Mouse (Mus musculus) cerebellum, postnatal 14 days (tissue): Measurements from ENCODE around the gene Coro7.
"Not testable (repeated sequence)": the region's sequence is repeated elsewhere in the genome, so short reads cannot be mapped to it uniquely, and the experiment has no call there.

Experiments used
- DNase-seq, 2 experiments: peaks; one replicate each; pipeline ENCODE4 v3.0.0; 2021; ENCODE audit warnings: mixed read lengths in 2 of 2

Gene Coro7

DNA sequence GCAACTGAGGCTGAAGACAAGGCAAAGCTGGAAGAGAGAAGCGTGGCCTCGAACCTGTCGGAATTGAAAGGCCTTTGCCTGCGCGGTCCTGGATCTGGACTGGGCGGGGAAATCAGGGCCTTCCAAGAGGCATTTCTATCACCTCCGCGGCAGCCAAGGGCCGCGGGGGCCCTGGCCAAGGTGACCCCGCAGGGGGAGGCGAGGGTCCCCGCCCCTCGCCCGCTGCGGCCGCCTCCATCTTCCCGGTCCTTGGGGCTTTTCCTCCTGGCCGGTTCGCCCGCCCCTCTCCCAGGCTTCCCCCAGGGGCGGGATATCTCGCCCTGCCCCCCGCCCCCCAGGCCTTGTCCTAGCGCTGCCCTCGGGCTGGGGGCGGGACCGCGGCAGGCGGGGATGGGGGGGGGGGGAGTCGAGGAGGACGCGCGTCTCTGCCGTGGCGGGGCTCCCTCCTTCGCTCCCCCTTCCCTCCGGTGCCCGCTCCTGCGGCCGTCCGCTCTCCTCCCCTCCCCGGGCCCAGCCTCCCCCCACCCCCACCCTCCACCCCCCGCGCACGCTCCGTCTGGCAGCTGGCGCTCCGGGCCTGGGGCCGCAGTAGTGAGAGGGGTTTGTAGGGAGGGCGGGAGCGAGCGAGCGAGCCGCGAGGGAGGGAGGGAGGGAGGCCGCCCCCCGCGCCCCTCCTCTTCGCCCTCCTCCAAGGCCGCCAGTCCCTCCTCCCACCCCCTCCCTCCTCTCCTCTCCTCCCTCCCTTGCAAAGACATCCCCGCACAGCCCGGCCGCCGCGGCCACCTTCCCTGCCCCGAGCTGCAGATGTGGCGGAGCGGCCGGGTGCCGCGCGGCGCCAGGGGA, 85.4 kb downstream of the Coro7 start, which contains the start of gene Glis2:
Gene Glis2, plus strand, starts transcription at position 743 of the 843 bp plus-strand sequence.
- DNase-seq: peak; percentile 69 to 74

DNA sequence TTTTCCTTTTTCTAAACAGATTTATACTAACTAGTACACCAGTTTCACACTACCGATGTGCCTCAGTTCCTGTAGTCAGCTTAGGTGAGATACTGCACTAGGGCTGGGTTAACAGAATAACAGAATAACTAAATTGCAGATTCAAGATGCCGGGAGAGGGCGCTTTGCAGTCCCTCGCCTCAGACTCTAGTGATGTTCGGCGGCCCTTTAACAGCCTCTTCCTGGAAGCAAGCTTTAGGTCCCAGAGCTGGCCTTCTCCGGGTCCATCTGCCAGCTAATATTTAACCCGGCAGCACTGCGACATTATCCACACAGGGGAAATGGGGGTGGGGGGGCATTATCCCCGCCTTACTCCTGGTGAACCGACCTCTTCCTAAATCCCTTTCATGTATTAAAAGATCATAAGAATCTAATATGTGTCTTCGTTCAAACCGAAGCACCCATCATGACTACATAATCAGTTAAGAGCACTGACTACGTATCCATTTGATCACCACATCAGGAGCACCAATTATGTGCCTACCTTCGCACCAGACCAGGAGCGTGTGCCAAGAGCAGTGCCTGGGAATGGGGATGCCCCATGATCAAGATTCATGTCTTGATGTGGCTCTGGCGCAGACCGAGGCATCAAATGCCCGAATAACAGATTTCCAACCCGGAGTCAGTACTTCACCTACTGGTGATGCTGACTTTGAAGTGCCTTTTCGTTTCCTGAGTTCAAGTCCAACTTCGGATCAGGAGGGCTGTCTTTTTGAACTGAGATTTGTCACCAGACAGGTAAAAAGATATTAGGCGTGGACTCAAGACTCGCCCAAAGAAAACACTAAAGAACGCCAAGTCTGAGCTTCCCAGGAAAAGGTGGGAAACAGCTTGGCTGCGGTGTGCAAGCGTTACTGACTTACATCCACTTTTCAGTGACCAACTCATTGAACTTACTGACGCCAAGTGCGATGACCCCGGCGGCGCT, 86.4 kb downstream of the Coro7 start:
- DNase-seq: peak; percentile 79 to 82

GRCm38 (mm10) chr16:4590236-4590635, 89.3 kb downstream of the Coro7 start:
- no peak for DNase-seq

DNA sequence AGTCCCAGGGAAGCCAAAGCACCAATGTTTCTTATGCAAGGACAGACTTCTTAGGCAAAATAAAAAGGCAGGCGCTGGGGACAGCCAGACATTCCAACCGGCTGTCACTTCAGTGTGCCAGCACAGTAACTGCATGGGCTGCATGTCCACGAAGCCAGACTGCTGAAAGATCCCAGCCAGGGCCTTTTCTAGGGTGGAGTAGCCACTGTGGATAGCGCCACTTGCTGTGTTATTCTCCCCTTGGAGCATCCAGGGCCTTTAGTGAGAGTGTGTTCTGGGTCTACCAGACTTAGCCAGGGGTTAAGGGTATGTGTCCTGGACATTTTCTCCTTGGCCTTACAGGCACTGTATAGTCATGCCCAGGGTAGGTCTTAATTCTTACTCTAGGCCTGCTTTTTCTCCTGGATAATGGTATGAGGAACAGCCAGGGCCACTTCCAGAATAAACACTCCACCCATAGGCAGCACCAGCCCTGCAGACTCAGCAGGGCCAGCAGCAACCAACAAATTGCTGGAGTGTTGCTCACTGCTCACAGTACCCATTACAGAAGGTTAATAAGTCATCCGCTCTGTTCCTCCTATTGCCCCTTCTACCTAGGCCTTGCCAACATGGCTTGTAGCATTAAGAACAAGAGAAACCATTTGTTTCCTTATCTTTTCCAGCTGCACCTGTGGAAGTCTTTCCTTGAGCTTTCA, 91.9 kb downstream of the Coro7 start:
- DNase-seq: peak; percentile 21 to 43

DNA sequence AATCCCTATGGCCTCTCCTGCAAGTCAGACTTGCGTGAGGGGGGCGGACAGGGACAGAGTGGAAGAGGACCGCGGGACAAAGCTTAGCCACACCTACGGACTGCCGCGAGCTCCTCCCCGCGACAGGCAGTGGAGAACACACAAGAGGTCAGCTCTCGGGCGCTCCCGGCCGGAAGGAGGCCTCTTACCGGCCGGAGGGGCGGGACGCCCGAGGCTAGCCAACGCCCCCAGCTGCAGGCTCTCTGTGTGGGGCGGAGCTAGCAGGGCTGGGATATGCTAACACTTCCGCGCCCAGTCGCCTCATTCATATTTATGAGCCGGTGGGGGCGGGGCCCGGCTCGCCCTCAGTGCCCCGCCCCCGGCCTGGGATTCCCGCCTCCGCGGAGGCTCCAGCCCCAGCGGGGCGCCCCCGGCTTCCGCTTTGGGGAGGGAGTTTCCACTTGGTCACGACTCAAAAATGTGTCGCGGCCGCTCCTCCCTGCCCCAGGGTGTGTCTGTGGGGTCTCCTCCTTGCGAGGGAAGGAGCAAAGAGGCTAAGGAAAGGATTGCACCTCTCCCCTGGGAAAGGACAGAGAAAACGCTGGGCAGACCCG, 93.0 kb downstream of the Coro7 start:
- peak; percentile 89 to 91 for DNase-seq

GRCm38 (mm10) chr16:4585642-4586530, 93.7 kb downstream of the Coro7 start:
- peak in 1 of 2 experiments; percentile 21 for DNase-seq

DNA sequence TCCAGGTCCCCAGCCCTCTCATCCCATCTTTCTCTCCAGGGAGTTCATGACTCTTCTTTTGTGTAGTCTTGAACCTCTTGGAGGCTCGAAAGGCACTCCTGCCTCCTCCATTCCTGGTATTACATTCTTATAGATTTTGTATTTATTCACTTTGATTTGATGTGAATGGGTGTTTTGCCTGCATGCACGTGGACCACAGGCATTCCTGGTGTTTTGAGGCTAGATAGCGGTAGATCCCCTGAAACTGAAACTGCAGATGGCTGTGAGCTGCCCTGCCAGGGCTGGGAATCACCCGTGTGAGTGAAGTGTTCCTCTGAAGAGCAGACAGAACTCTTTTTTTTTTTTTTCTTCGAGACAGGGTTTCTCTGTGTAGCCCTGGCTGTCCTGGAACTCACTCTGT, 95.1 kb downstream of the Coro7 start:
- DNase-seq: no peak

GRCm38 (mm10) chr16:4583807-4584206, 95.8 kb downstream of the Coro7 start:
- DNase-seq: no peak

- not testable (repeated sequence) for DNase-seq
Observed at GRCm38 (mm10) chr16:4581179-4581578, 98.4 kb downstream of the Coro7 start.

- DNase-seq: no peak
Observed at GRCm38 (mm10) chr16:4578630-4579029, 100.9 kb downstream of the Coro7 start.

DNA sequence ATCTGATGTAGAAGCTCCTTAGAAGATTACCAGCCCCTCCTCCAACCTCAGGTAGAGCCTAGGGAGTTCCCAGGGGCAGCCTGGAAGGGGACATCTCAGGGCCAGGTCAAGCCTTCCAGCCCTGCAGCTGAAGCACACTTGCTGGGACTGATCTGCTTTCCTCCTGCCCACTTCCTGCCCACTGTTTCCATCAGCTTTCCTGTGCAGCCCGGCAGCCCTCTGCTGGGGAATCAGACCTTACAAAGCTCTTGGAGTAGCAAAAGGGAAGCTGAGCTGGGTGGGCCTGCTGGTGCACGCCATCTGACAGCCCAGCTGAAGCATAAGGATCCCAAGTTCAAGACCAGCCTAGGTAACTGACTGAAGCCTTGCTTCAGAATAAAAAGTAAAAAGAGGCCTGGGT, 102.7 kb downstream of the Coro7 start:
- DNase-seq: no peak
